Mouse (Mus musculus) thymus, postnatal 25 days (tissue): ENCODE results near the gene Gm14214.

ENCODE experiments used
- DNase-seq: peaks from one replicate; pipeline ENCODE4 v3.0.0; 2022

The Gm14214 gene

GRCm38 (mm10) chr2:154729737-154730136, 40.1 kb downstream of the Gm14214 start:
- DNase-seq = no peak

- DNase-seq = no peak
These were observed 46.4 kb downstream of the Gm14214 start for GRCm38 (mm10) chr2:154723473-154723872.

- no peak for DNase-seq
These were observed 49.5 kb downstream of the Gm14214 start for GRCm38 (mm10) chr2:154720315-154720714.
